8 mouse cellular contexts compared by ENCODE assay signal in the genomic region with DNA sequence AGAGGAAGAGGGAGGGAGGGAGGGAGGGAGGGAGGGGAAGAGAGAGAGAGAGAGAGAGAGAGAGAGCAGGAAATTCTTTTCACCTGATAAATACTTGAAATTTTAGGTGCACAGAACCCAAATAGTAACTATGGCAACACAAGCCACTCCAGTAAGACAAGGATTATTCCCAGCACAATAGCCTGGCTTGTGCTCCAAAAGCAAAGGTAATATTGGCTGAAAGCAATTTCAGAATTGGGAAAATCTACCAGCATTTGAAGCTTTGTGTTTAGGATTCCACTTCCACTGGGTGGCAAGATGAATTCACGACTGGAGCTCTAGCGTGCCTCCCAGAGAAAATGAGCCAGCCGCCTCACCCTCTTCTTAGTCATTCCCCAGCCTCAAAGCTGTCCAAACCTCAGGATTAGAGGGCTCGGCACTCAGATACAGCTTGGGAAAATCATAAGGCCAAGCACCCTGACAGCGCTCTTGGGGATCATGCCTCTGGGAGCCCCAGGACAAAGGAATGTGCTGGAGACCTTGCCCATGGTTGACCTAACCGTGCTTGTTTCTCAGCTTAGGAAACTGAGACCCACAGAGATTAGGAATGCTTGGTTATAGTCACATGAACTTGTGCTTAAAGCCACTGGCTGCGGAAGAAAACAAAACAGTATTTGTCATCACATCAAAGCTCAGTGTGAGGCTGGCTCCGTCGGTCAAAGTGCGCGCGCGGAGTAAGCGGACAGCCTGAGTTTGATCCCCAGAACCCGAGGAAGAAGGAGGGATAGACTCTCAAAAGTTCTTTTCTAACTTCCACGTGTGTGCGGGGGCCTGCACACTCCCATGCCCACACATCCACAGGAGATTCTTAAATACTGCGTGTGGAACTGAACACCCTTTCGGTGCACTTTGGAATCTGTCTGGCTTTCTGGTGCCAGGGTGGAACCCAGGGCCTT. TPM values are rescaled to one million over a fixed set of nuclear protein-coding genes. Genes with fewer than 3 reads are reported as not detected.
DNase-seq lines count a peak whose midpoint lies in the region; ATAC-seq and TF ChIP-seq lines count a peak whose summit lies in the region.

No protein-coding gene starts in this region.

- peak; percentile 27 to 45 for DNase-seq in left cerebral cortex, postnatal 25 days (ENCODE audit: low spot score in 2 of 2)
- DNase-seq in left cerebral cortex, postnatal 10 days (ENCODE audit: extremely low spot score in 1 of 2, low spot score in 2 of 2) = no peak
- peak; percentile 48 for DNase-seq in embryo, embryonic 11 days
- DNase-seq in thymus, adult 18-20 months = no peak
- DNase-seq in adrenal gland, postnatal 4 days (ENCODE audit: low spot score in 2 of 2) = no peak
- DNase-seq in T-cell, adult 2 months (ENCODE audit: low spot score) = no peak

- peak overlapping the region; percentile 88 for H3K27ac ChIP-seq in hindbrain, embryonic 13.5 days

- H3K27me3 ChIP-seq in hindbrain, embryonic 13.5 days = no peaks in the 10 kb centered on the region
- no peaks in the 10 kb centered on the region for H3K27me3 ChIP-seq in myocyte (ENCODE audit: control insufficient read depth, insufficient read depth, insufficient read length)

- H3K4me3 ChIP-seq in hindbrain, embryonic 13.5 days = no peak overlapping the region
- H3K4me3 ChIP-seq in myocyte = no peak overlapping the region

- H3K9ac ChIP-seq in hindbrain, embryonic 13.5 days = 0 out of 2 replicates have a peak overlapping the region, but pooled peaks have one; percentile 19

- H3K4me2 ChIP-seq in hindbrain, embryonic 13.5 days = peak overlapping the region; percentile 37
- peak overlapping the region; percentile 41 for H3K4me2 ChIP-seq in myocyte (ENCODE audit: low read depth)

- no peak for ATAC-seq in hindbrain, embryonic 13.5 days (ENCODE audit: low FRiP score)

- H3K36me3 ChIP-seq in hindbrain, embryonic 13.5 days = no peaks in the 10 kb centered on the region
- no peaks in the 10 kb centered on the region for H3K36me3 ChIP-seq in myocyte (ENCODE audit: control insufficient read depth, insufficient read depth)

- 39% methylated on average over 19 of the region's 19 CpGs for WGBS in hindbrain, embryonic 13.5 days

- H3K4me1 ChIP-seq in hindbrain, embryonic 13.5 days (replicated peaks) = peaks cover 68% of the 10 kb centered on the region

- no peak overlapping the region for H3ac ChIP-seq in myocyte (ENCODE audit: control insufficient read depth, insufficient read length)

- H3K79me2 ChIP-seq in myocyte (ENCODE audit: control insufficient read depth, insufficient read depth) = no peaks in the 10 kb centered on the region

- intact Hi-C loops in left cerebral cortex, postnatal 25 days (cut with DNase I) = no loop called here
- intact Hi-C loops in left cerebral cortex, postnatal 10 days (cut with DNase I) = no loop called here

- H3K9me3 ChIP-seq in hindbrain, embryonic 13.5 days = no peaks in the 10 kb centered on the region

- no peak for TF ChIP-seq POLR2A in myocyte (IDR thresholded peaks at IDR 0.05; ENCODE audit: insufficient read length, low read depth)

TF ChIP-seq in myocyte, 11 proteins besides CTCF, POLR2A, EP300 and RAD21:
- TF ChIP-seq USF1 (IDR thresholded peaks at IDR 0.05; ENCODE audit: low read depth) (no peak), POLR2AphosphoS2 (IDR thresholded peaks at IDR 0.05; ENCODE audit: insufficient read length, low read depth) (no peak), MAX (IDR thresholded peaks at IDR 0.05; ENCODE audit: low read depth) (no peak), TCF12 (IDR thresholded peaks at IDR 0.05; ENCODE audit: insufficient read depth, poor library complexity, severe bottlenecking) (no peak), SRF (IDR thresholded peaks at IDR 0.05; ENCODE audit: control insufficient read depth, insufficient read length, low read depth) (no peak), MYOG (IDR thresholded peaks at IDR 0.05; ENCODE audit: control insufficient read depth in 1 of 3, insufficient read depth in 1 of 3, insufficient read length in 2 of 3, low read depth in 2 of 3) (no peak), REST (IDR thresholded peaks at IDR 0.05; ENCODE audit: insufficient read depth, insufficient read length) (no peak), MYOD1 (IDR thresholded peaks at IDR 0.05; ENCODE audit: control insufficient read depth in 1 of 3, insufficient read length in 2 of 3, low read depth in 2 of 3) (no peak), CEBPB (IDR thresholded peaks at IDR 0.05; ENCODE audit: insufficient read depth, poor library complexity, severe bottlenecking) (no peak), E2F4 (IDR thresholded peaks at IDR 0.05; ENCODE audit: insufficient read depth) (no peak), TCF3 (IDR thresholded peaks at IDR 0.05; ENCODE audit: insufficient read length, low read depth) (no peak)
TF ChIP-seq in myocyte: peak in this region for 0.

RNA-seq across cellular contexts. Expression of a gene that starts 27.0 kb away (rescaled TPM):
- 100 to 1,000 TPM; 204 to 206 TPM for total RNA-seq in left cerebral cortex, postnatal 25 days (2021)
- total RNA-seq in left cerebral cortex, postnatal 10 days (2021) = 100 to 1,000 TPM; 257 to 266 TPM
- 37.5 and 42.3 TPM in 2 replicates for polyA plus RNA-seq in hindbrain, embryonic 13.5 days (2015; fragmentation: Nextera tagmentation; extraction: Ambion mirVana)
- polyA plus RNA-seq in myocyte (2012; fragmentation: generic; extraction: Trizol) = 6.9 TPM
- 10 to 100 TPM; 25.8 to 27.8 TPM for total RNA-seq in adrenal gland, postnatal 4 days (2021)

Comparison
In these comparisons a context has a peak if more than half of its experiments do, and no peak if none do; other contexts are left out.
1. DNase-seq: peak in left cerebral cortex, postnatal 25 days (2 of 2) and embryo, embryonic 11 days (single experiment); none in left cerebral cortex, postnatal 10 days (0 of 2), thymus, adult 18-20 months (0 of 2), adrenal gland, postnatal 4 days (0 of 2) and T-cell, adult 2 months (single experiment).
2. RNA of a gene that starts 27.0 kb away (total RNA-seq): 257 to 266 TPM in left cerebral cortex, postnatal 10 days and 204 to 206 TPM in left cerebral cortex, postnatal 25 days; 25.8 to 27.8 TPM in adrenal gland, postnatal 4 days; every median in the first group is over 4 times any median in the second.